Mouse (Mus musculus) hindbrain, embryonic 12.5 days (tissue): ENCODE measurements around the gene Art4. TPM values are rescaled to one million over a fixed set of nuclear protein-coding genes. Genes with fewer than 3 reads are reported as not detected.
A peak's percentile ranks its signal among the peaks of the same experiment; 100 is the strongest.
"Not testable (repeated sequence)": the region's sequence is repeated elsewhere in the genome, so short reads cannot be mapped to it uniquely, and the experiment has no call there.

Experiments used
- ATAC-seq: fragments of 200-750 bp; cut with Nextera tagmentation; 2 replicates; pipeline ENCODE4 v1.8.0; 2017; ENCODE audit warnings: moderate TSS enrichment; ENCODE audit not compliant: low FRiP score
- H3K27ac ChIP-seq: fragments of 300-500 bp; sonication (generic); 2 replicates; pipeline ENCODE4 v1.5.1; 2016; ENCODE audit warnings: mild to moderate bottlenecking
- H3K27me3 ChIP-seq: fragments of 300-500 bp; sonication (generic); 2 replicates; pipeline ENCODE4 v1.6.1; 2016; ENCODE audit warnings: mild to moderate bottlenecking
- H3K36me3 ChIP-seq: fragments of 300-500 bp; sonication (generic); 2 replicates; pipeline ENCODE4 v1.6.1; 2016; ENCODE audit warnings: mild to moderate bottlenecking
- H3K4me1 ChIP-seq: fragments of 300-500 bp; sonication (generic); 2 replicates; pipeline ENCODE4 v1.6.1; 2016
- H3K4me2 ChIP-seq: fragments of 300-500 bp; sonication (generic); replicated peaks from 2 replicates; pipeline ENCODE4 v1.6.1; 2016; ENCODE audit warnings: mild to moderate bottlenecking
- H3K4me3 ChIP-seq: fragments of 300-500 bp; sonication (generic); 2 replicates; pipeline ENCODE4 v1.5.1; 2016; ENCODE audit warnings: mild to moderate bottlenecking
- H3K9ac ChIP-seq: fragments of 300-500 bp; sonication (generic); 2 replicates; pipeline ENCODE4 v1.6.1; 2016; ENCODE audit warnings: mild to moderate bottlenecking, moderate library complexity
- H3K9me3 ChIP-seq: fragments of 300-500 bp; sonication (generic); replicated peaks from 2 replicates; pipeline ENCODE4 v1.6.1; 2016; ENCODE audit warnings: mild to moderate bottlenecking
- WGBS: fragments of 180-500 bp; shearing (Covaris S2); methylation state at CpG from one replicate; pipeline ENCODE4 v1.1.7; 2016; 5-methylcytosine and 5-hydroxymethylcytosine counted together
- polyA plus RNA-seq: library from polyadenylated mRNA; unstranded; fragments of >200 nt; fragmentation: Nextera tagmentation; extraction: Ambion mirVana; gene quantifications from 2 replicates; pipeline ENCODE4 v1.2.1, GENCODE M21; 2016

Art4 gene
- polyA plus RNA-seq, 1 experiment from 2014 or later: 0.75 TPM

DNA sequence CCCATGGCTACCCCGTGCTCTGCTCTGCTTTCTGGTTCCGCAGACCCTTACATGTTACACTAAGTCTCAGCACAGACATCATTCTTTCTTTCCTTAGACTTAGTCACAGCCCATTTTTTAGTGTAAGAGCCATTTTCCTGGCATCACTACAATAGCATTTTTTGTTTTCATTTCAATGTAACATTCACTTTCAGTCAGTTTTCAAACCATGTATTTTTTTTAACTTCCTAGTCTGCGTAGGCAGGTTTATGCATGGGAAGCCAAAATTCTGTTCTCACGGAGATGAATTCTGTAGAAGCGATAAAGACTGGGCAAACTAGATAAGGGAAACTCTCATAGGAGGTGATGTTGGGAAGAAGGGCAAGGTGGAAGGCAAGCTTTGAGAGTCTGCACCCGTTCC lies 32.0 kb upstream of the Art4 start:
- H3K9me3 ChIP-seq: no peaks in the 10 kb centered on the region
- H3K4me2 ChIP-seq: no peak overlapping the region
- H3K4me1 ChIP-seq: no peaks in the 10 kb centered on the region
- H3K9ac ChIP-seq: no peak overlapping the region
- over 99% methylated on average over 6 of the region's 6 CpGs for WGBS
- H3K36me3 ChIP-seq: no peaks in the 10 kb centered on the region
- no peaks in the 10 kb centered on the region for H3K27me3 ChIP-seq
- no peak overlapping the region for H3K4me3 ChIP-seq
- H3K27ac ChIP-seq: no peak overlapping the region
- ATAC-seq: no peak

DNA sequence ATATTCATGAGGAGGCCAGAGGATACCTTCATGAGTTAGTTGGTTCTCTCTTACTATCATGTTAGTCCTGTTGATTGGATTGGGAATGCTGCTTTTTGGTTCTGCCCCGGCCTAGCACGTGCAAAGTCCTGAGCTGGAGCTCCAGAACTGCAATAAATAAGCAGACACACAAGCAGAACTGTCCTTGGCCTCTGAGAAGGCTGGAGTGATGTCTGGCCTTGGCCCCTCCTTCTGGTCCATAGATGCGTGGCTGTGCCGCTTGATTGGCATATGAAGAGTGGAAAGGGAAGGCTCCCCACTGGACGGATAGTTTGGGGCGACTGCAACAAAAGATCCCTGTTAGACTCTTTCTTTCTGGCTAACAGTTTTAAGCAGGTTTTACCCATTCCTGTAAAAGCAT lies 31.5 kb upstream of the Art4 start:
- Histone ChIP-seq H3K9me3 (no peaks in the 10 kb centered on the region), H3K36me3 (no peaks in the 10 kb centered on the region), H3K4me2 (no peak overlapping the region), H3K4me3 (no peak overlapping the region), H3K27ac (no peak overlapping the region), H3K27me3 (no peaks in the 10 kb centered on the region), H3K9ac (no peak overlapping the region), H3K4me1 (no peaks in the 10 kb centered on the region)
- WGBS: 89% methylated on average over 6 of the region's 6 CpGs
- ATAC-seq: no peak

DNA sequence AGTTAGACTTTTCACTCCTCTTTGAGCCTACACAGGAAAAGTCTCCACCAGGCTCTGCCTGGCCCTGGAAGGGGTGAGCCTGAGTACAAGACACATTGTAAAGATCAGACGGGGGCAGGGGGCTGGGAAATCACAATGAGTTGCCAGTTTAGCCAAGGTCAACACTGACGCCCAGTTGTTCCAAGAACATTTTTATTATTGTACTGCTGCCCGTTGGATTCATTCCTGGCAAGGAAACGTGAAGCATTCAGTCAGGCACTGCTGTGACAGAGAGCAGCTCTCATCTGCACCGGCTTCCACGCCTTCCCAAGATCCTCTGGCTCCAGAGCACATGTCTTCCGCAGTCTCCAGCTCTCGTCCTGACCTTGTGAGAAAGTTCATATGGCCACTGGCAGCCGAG lies 30.3 kb upstream of the Art4 start:
- Histone ChIP-seq H3K4me1 (no peaks in the 10 kb centered on the region), H3K4me2 (no peak overlapping the region), H3K4me3 (no peak overlapping the region), H3K27me3 (no peaks in the 10 kb centered on the region), H3K36me3 (no peaks in the 10 kb centered on the region), H3K9me3 (no peaks in the 10 kb centered on the region), H3K9ac (no peak overlapping the region), H3K27ac (no peak overlapping the region)
- WGBS: 70% methylated on average over 9 of the region's 9 CpGs
- ATAC-seq: no peak

DNA sequence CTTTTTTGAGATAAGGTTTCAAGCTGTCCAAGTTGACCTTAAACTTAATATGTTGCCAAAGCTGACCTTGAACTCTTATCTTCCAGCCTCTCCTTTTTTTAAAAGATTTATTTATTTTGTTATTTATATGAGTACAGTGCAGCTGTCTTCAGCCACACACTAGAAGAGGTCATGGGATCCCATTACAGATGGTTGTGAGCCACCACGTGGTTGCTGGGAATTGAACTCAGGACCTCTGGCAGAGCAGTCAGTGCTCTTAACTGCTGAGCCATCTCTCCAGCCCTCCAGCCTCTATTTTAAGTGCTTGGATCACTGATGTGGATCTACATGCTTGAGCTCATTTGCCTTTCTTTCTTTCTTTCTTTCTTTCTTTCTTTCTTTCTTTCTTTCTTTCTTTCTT lies 27.2 kb upstream of the Art4 start:
- not testable (repeated sequence) for H3K4me2 ChIP-seq, H3K4me3 ChIP-seq, H3K27me3 ChIP-seq, ATAC-seq, H3K9me3 ChIP-seq, H3K36me3 ChIP-seq, H3K27ac ChIP-seq, H3K9ac ChIP-seq, H3K4me1 ChIP-seq
- 57% methylated on average over 1 of the region's 1 CpGs for WGBS

DNA sequence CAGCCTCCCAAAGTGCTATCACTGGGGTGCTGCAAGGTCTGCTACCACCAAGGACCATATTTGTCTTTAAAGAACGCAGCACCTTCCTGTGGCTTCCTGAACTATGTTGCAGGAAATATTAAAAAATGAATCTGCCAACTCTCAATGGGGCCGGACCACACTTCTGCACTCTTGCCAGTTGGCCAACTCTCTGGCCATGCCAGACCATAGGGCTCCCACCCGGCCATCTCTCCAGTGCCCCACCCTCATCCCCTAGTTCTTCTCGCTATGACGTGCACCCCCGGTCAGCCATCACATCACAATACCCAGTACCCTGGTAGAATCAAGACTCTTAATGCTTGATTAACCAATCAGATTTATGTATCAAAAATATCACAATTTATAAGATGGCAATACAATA lies 26.4 kb upstream of the Art4 start:
- Histone ChIP-seq H3K9me3 (no peaks in the 10 kb centered on the region), H3K36me3 (no peaks in the 10 kb centered on the region), H3K27ac (no peak overlapping the region), H3K4me2 (no peak overlapping the region), H3K4me1 (no peaks in the 10 kb centered on the region), H3K27me3 (no peaks in the 10 kb centered on the region), H3K4me3 (no peak overlapping the region), H3K9ac (no peak overlapping the region)
- WGBS: 94% methylated on average over 6 of the region's 6 CpGs
- no peak for ATAC-seq

DNA sequence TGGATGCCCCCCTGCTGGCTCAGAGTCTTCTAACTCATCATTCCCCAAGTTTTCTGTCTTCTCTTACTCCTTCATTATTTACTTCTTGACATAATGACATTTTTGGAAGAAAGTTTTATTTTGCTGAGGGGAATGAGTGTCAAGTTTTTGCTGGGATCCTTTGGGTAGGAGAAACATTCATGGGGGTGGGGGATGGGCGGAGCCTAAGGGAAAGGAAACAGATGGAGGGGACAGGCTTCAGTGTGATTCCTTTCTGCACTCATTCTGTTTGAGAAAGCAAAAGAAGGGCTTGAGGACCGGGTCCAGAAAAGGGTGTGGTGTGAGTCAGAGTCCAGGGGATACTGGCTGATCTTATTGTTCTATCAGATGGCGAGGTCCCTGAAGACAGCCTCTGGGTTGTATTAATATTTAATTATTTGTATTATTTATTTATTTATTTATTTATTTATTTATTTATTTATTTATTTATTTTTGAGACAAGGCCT lies 25.9 kb upstream of the Art4 start:
- WGBS: 86% methylated on average over 3 of the region's 3 CpGs
- H3K27me3 ChIP-seq: no peaks in the 10 kb centered on the region
- no peak overlapping the region for H3K4me2 ChIP-seq
- no peaks in the 10 kb centered on the region for H3K9me3 ChIP-seq
- H3K9ac ChIP-seq: no peak overlapping the region
- no peak overlapping the region for H3K4me3 ChIP-seq
- H3K27ac ChIP-seq: no peak overlapping the region
- no peaks in the 10 kb centered on the region for H3K4me1 ChIP-seq
- ATAC-seq: no peak
- H3K36me3 ChIP-seq: no peaks in the 10 kb centered on the region

DNA sequence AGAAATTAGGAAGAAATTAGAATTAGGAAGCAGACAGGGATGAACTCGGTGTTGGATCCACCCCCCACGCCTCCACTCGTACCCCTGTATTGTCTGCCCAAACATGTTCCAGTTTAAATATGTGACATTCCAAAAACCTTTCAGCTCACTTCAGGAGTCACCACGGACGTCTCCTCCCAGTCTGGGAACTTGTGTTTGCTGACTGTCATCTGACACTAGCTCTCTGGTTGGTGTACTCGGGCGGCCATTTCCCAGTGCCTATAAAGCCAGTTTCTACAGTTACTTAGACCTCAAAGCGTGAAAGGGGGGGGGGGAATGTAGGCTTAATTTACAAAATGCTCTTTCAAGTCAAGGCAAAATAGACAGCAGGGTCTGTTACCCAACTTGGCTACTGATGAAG lies 24.1 kb upstream of the Art4 start:
- ATAC-seq: no peak
- H3K9me3 ChIP-seq: no peaks in the 10 kb centered on the region
- no peak overlapping the region for H3K4me3 ChIP-seq
- H3K27me3 ChIP-seq: no peaks in the 10 kb centered on the region
- H3K4me2 ChIP-seq: no peak overlapping the region
- no peak overlapping the region for H3K9ac ChIP-seq
- 61% methylated on average over 8 of the region's 8 CpGs for WGBS
- H3K4me1 ChIP-seq: no peaks in the 10 kb centered on the region
- no peaks in the 10 kb centered on the region for H3K36me3 ChIP-seq
- H3K27ac ChIP-seq: no peak overlapping the region

DNA sequence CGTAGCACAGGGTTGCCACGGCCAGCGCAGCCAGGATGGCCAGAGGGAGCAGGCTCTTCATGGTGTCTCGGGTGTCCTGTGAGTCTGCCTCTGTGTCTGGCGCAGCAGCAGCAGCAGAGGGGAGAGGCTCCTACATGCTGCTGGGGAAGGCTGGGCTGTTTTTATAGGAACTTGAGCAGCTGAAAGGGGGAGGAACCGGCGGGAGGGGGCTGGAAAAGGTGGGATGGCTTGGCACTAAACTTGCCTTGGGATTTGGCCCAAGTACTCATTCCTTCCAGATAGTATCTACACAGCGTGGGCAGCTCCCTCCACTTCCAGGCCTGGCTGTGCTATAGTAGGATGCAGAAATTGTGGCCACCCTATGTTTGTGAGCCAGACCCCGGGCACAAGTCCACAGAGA lies 18.1 kb upstream of the Art4 start, which contains the start of gene Mgp:
Mgp (minus strand) TSS at position 154 of the 400 bp plus-strand sequence.
- Histone ChIP-seq H3K36me3 (no peaks in the 10 kb centered on the region), H3K9ac (no peak within 1 kb of the TSS), H3K27ac (no peak within 1 kb of the TSS), H3K27me3 (no peaks in the 10 kb centered on the region), H3K4me3 (0 out of 2 replicates have a peak within 1 kb of the TSS, but pooled peaks have one; percentile 2), H3K4me2 (no peak within 1 kb of the TSS; the same call in 1 of the 2 replicates), H3K4me1 (no peaks in the 10 kb centered on the region), H3K9me3 (no peaks in the 10 kb centered on the region)
- 58% methylated on average over 9 of the region's 9 CpGs for WGBS
- ATAC-seq: no peak

DNA sequence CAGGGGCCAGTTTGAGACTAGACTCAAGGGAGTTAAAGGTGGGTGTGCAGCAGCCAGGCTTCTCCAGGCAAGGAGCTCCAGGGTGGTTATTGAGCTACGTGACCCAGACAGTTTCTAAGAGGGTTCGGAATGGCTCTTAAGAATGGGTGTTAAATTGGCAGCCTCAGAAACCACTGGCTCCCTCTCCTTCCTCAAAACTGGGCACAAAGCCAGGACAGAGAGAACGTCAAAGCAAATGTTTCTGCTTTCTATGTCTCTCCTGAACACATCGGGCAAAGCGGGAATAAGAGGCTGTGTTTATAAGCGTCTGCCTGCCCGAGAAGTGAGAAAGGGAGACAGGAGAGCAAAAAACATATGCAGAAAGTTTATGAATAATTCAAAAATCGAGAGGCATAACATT lies 17.1 kb upstream of the Art4 start:
- Histone ChIP-seq H3K9ac (no peak overlapping the region), H3K27me3 (no peaks in the 10 kb centered on the region), H3K36me3 (no peaks in the 10 kb centered on the region), H3K4me2 (no peak overlapping the region; the same call in 1 of the 2 replicates), H3K9me3 (no peaks in the 10 kb centered on the region), H3K4me1 (no peaks in the 10 kb centered on the region), H3K27ac (no peak overlapping the region), H3K4me3 (no peak overlapping the region)
- ATAC-seq: no peak
- WGBS: 59% methylated on average over 8 of the region's 8 CpGs

DNA sequence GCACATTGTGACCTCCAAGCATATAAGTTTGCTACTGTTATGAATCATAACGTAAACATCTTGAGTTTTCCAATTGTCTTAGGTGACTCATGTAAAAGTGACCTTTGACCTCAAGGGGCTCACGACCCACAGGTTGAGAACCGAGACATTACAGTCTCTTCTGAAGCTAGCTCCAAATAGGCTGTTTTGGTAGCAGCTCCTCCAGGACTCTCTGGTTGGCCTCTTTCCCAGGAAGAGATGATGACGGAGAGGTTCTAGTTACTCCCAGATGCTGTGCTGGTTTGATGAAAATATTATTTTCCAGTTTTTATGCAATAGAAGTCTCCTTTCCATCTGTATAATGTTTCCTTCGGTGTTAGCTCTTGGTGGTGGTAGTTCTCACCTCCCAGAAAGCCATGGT lies 11.4 kb upstream of the Art4 start:
- WGBS: 76% methylated on average over 5 of the region's 5 CpGs
- no peaks in the 10 kb centered on the region for H3K36me3 ChIP-seq
- H3K9me3 ChIP-seq: no peaks in the 10 kb centered on the region
- ATAC-seq: no peak
- no peak overlapping the region for H3K27ac ChIP-seq
- H3K4me2 ChIP-seq: no peak overlapping the region
- no peaks in the 10 kb centered on the region for H3K27me3 ChIP-seq
- H3K4me3 ChIP-seq: no peak overlapping the region
- no peak overlapping the region for H3K9ac ChIP-seq
- H3K4me1 ChIP-seq: no peaks in the 10 kb centered on the region

DNA sequence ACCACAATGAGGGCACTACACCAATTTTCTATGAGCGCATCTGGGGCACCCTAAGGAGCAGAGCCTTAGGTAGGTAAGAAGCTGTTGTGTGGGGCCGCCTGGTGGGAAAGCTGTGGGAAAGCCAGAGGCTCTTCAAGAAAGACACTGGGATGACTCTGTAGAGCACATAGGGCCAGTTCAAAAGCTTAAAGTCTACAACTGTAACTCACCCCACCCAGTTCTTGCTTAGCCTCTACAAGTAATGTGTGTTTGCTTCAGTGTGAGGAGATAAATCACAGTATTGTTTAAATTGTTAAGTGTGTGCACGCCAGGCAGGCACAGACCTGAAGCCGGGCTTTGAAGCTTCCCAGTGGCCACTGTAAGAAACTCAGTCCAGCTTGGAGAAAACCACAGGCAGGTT lies 8.6 kb upstream of the Art4 start:
- Histone ChIP-seq H3K36me3 (no peaks in the 10 kb centered on the region), H3K4me2 (no peak overlapping the region), H3K4me3 (no peak overlapping the region), H3K4me1 (no peaks in the 10 kb centered on the region), H3K9ac (no peak overlapping the region), H3K9me3 (no peaks in the 10 kb centered on the region), H3K27me3 (no peaks in the 10 kb centered on the region), H3K27ac (no peak overlapping the region)
- WGBS: 81% methylated on average over 4 of the region's 4 CpGs
- no peak for ATAC-seq

DNA sequence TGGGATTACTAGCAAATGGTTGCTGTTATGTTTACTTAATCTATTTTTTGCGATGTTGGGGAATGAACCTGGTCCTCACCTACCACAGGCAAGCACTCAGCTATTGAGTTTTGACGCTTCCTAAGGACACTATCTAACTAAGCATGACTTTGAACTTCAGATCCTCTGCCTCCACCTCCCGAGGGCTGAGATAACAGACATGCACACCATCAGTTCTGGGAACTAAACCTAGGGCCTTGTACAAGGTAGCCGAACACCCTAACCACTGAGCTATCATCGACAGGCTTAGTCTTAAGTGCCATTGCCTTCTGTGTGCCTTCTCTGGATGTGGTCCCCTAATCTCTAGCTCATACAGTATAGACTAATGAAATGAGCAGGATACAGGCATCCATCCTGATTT lies 7.8 kb upstream of the Art4 start:
- Histone ChIP-seq H3K27me3 (no peaks in the 10 kb centered on the region), H3K4me1 (no peaks in the 10 kb centered on the region), H3K9ac (no peak overlapping the region), H3K4me2 (no peak overlapping the region), H3K27ac (no peak overlapping the region), H3K36me3 (no peaks in the 10 kb centered on the region), H3K4me3 (no peak overlapping the region), H3K9me3 (no peaks in the 10 kb centered on the region)
- ATAC-seq: no peak
- 92% methylated on average over 5 of the region's 5 CpGs for WGBS

DNA sequence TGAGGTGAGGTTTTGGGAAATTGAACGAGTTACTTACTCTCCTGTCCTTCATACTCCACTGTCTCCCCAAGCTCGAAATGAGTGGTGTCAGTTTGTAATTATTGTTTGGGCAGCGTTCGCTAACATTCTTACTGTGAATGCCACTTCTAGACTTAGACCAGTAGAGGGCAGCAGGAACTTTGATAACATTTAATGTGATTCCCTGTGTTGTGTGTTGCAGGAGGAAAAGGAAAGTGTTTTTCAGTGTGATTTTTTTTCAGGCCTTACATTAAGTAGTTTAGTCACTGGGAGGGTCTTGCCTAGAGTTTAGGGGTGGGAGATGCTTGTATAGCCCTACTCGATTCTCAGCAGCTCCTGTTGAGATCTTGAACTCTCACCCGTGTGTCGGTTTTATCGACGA lies 3.5 kb upstream of the Art4 start:
- Histone ChIP-seq H3K36me3 (no peaks in the 10 kb centered on the region), H3K27ac (no peak overlapping the region), H3K27me3 (no peaks in the 10 kb centered on the region), H3K9me3 (no peaks in the 10 kb centered on the region), H3K4me1 (no peaks in the 10 kb centered on the region), H3K4me2 (no peak overlapping the region), H3K9ac (no peak overlapping the region), H3K4me3 (no peak overlapping the region)
- WGBS: 54% methylated on average over 9 of the region's 9 CpGs
- no peak for ATAC-seq

DNA sequence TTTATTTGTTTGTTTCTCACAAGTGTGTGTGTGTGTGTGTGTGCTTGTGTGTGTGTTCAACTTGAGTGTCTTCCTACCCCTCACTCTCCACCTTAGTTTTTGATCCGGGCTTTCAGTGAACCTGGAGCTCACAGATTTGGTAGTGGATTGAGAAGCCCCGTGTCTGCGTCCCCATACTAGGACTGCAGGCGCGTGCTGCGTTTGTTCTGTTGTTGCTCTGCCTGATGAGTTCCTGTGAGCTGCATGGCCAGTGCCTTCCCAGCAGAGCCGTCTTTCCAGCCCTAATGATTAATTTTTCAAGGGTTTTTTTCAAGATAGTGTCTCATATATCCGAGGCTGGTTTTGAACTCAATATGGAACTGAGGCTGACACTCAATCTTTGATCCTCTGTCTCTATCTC lies 887 bp upstream of the Art4 start:
- WGBS: 83% methylated on average over 8 of the region's 8 CpGs
- Histone ChIP-seq H3K36me3 (no peaks in the 10 kb centered on the region), H3K27ac (no peak overlapping the region), H3K4me3 (no peak overlapping the region), H3K27me3 (no peaks in the 10 kb centered on the region), H3K9me3 (no peaks in the 10 kb centered on the region), H3K4me1 (no peaks in the 10 kb centered on the region), H3K9ac (no peak overlapping the region), H3K4me2 (no peak overlapping the region)
- no peak for ATAC-seq
